Mouse (Mus musculus) gastrocnemius, adult 18-20 months (tissue): Measurements from ENCODE around the gene Tnfsf14. TPM values are rescaled to one million over a fixed set of nuclear protein-coding genes. Genes with fewer than 3 reads are reported as not detected.

Experiments
- DNase-seq: peaks from one replicate; pipeline ENCODE4 v3.0.0; 2021; ENCODE audit warnings: low spot score
- long read RNA-seq, 2 experiments: library from polyadenylated mRNA; stranded (forward); transcript quantifications; one replicate each; pipeline ENCODE4 v2.0.0; 2021
- total RNA-seq, 2 experiments: library from RNA; stranded (reverse); gene quantifications; 2 replicates each; pipeline ENCODE4 v1.2.3; 2021

Tnfsf14 gene
- not detected for total RNA-seq
- long read RNA-seq, experiment 1 = 0 reads
- long read RNA-seq, experiment 2 = 0 reads

- DNase-seq = peak; percentile 14
Measured at GRCm38 (mm10) chr17:57194041-57194507, at the start of gene Tnfsf14. Gene Tnfsf14, minus strand, starts transcription at chr17:57194177.

- DNase-seq = no peak
Measured at GRCm38 (mm10) chr17:57237181-57237580, 43.2 kb upstream of the Tnfsf14 start.

- no peak for DNase-seq
Measured at GRCm38 (mm10) chr17:57235803-57236202, 41.8 kb upstream of the Tnfsf14 start.

GRCm38 (mm10) chr17:57234254-57234928 lies 40.4 kb upstream of the Tnfsf14 start:
- no peak for DNase-seq

- no peak for DNase-seq
Measured at GRCm38 (mm10) chr17:57233038-57233437, 39.1 kb upstream of the Tnfsf14 start.

- no peak for DNase-seq
Measured at GRCm38 (mm10) chr17:57232200-57232599, 38.2 kb upstream of the Tnfsf14 start.

GRCm38 (mm10) chr17:57231321-57231771 lies 37.4 kb upstream of the Tnfsf14 start:
- DNase-seq = peak; percentile 35

GRCm38 (mm10) chr17:57230728-57231125 lies 36.8 kb upstream of the Tnfsf14 start:
- DNase-seq = peak; percentile 55

- no peak for DNase-seq
Measured at GRCm38 (mm10) chr17:57229851-57230727, 36.1 kb upstream of the Tnfsf14 start.

- DNase-seq = no peak
Measured at GRCm38 (mm10) chr17:57228873-57229272, 34.9 kb upstream of the Tnfsf14 start.

- DNase-seq = peak; percentile 34
Measured at GRCm38 (mm10) chr17:57228014-57228413, 34.0 kb upstream of the Tnfsf14 start, which contains the start of gene C3. Gene C3, minus strand, starts transcription at chr17:57228136.

- DNase-seq = no peak
Measured at GRCm38 (mm10) chr17:57227468-57227867, 33.5 kb upstream of the Tnfsf14 start.

GRCm38 (mm10) chr17:57223313-57223712 lies 29.3 kb upstream of the Tnfsf14 start:
- no peak for DNase-seq

GRCm38 (mm10) chr17:57221911-57222310 lies 27.9 kb upstream of the Tnfsf14 start:
- no peak for DNase-seq

GRCm38 (mm10) chr17:57219884-57220207 lies 25.9 kb upstream of the Tnfsf14 start:
- peak; percentile 26 for DNase-seq

- peak; percentile 74 for DNase-seq
Measured at GRCm38 (mm10) chr17:57219167-57219883, 25.3 kb upstream of the Tnfsf14 start.

GRCm38 (mm10) chr17:57218335-57218900 lies 24.4 kb upstream of the Tnfsf14 start:
- no peak for DNase-seq

- DNase-seq = no peak
Measured at GRCm38 (mm10) chr17:57214676-57215387, 20.9 kb upstream of the Tnfsf14 start.

- DNase-seq = no peak
Measured at GRCm38 (mm10) chr17:57211501-57211900, 17.5 kb upstream of the Tnfsf14 start.

GRCm38 (mm10) chr17:57209330-57209729 lies 15.4 kb upstream of the Tnfsf14 start:
- DNase-seq = no peak

- no peak for DNase-seq
Measured at GRCm38 (mm10) chr17:57207938-57208337, 14.0 kb upstream of the Tnfsf14 start.
